In genomic region chr17:45543115-45543514, GRCm38 (mm10) we compare ENCODE assay signal across 21 mouse cellular contexts. TPM values are rescaled to one million over a fixed set of nuclear protein-coding genes. Genes with fewer than 3 reads are reported as not detected.
DNase-seq lines count a peak whose midpoint lies in the region; TF ChIP-seq lines count a peak whose summit lies in the region.
"Had no signal": no experiment of that assay in that cellular context is flagged by ENCODE, and none has a peak within 500 bp of the region (broad histone marks: within the 10 kb centered on the region; RNA-seq: fewer than 3 reads in every experiment).

No protein-coding gene starts in this region.

- H3K4me3 ChIP-seq in left cerebral cortex, adult 2 months = no peak overlapping the region
- no peak overlapping the region for H3K4me3 ChIP-seq in cortical plate, adult 2 months (ENCODE audit: insufficient read depth, low read length)
- H3K4me3 ChIP-seq: forebrain, embryonic 13.5 days; heart, embryonic 12.5 days; hindbrain, embryonic 15.5 days had no signal

- peak overlapping the region; percentile 47 for H3K27ac ChIP-seq in left cerebral cortex, adult 2 months
- peak overlapping the region; percentile 32; the same call in 1 of the 2 replicates for H3K27ac ChIP-seq in cortical plate, adult 2 months (ENCODE audit: insufficient read depth, low read length)
- H3K27ac ChIP-seq: embryonic facial prominence, embryonic 10.5 days; forebrain, embryonic 13.5 days; hindbrain, embryonic 15.5 days had no signal

- DNase-seq in cerebellum, adult 9-11 months = peak; percentile 69
- no peak for DNase-seq in cerebellum, adult 8-10 months
- no peak for DNase-seq in left cerebral cortex, adult 2 months (ENCODE audit: extremely low spot score in 1 of 2, low spot score in 2 of 2)
- DNase-seq in left cerebral cortex, postnatal 14 days (ENCODE audit: low spot score in 2 of 2) = no peak
- DNase-seq in gastrocnemius, postnatal 25 days = no peak
- DNase-seq: adrenal gland, postnatal 10 days; forebrain, postnatal 0 days; gastrocnemius, postnatal 14 days had no signal

- H3K4me1 ChIP-seq in cortical plate, adult 2 months (ENCODE audit: control insufficient read depth, insufficient read depth, low read length) = peaks cover 11% of the 10 kb centered on the region

- intact Hi-C loops in left cerebral cortex, adult 2 months (cut with DNase I) = no loop called here
- intact Hi-C loops in left cerebral cortex, postnatal 14 days (cut with DNase I) = no loop called here

- no peak for TF ChIP-seq CTCF in left cerebral cortex, adult 2 months (IDR thresholded peaks at IDR 0.05)
- no peak for TF ChIP-seq CTCF in cortical plate, adult 2 months (IDR thresholded peaks at IDR 0.05; ENCODE audit: extremely low read depth, insufficient read depth, low read length)

- TF ChIP-seq POLR2A in cortical plate, adult 2 months (IDR thresholded peaks at IDR 0.05; ENCODE audit: extremely low read depth, insufficient read depth, low read length) = no peak

RNA-seq across cellular contexts. Expression of gene Tmem151b, which starts 6.4 kb away (rescaled TPM):
- total RNA-seq in left cerebral cortex, adult 2 months (2021) = 100 to 1,000 TPM; 132 to 133 TPM
- total RNA-seq in left cerebral cortex, postnatal 14 days (2021) = 100 to 1,000 TPM; 114 to 120 TPM
- 85.7 and 94.1 TPM in 2 replicates for polyA plus RNA-seq in cortical plate, adult 2 months (2012; rRNA removed)
- not detected for total RNA-seq in gastrocnemius, postnatal 25 days (2021)
- total RNA-seq: gastrocnemius, adult 18-20 months; granulocyte monocyte progenitor cell, adult 5-6 weeks had no signal
- polyA plus RNA-seq: G1E had no signal

RNA-seq across cellular contexts. Expression of gene Nfkbie, which starts 12.4 kb away (rescaled TPM):
- 1 to 10 TPM; 2.3 to 2.4 TPM for total RNA-seq in left cerebral cortex, adult 2 months (2021)
- 1 to 10 TPM; 1.8 to 2.0 TPM for total RNA-seq in left cerebral cortex, postnatal 14 days (2021)
- 2.1 and 2.3 TPM in 2 replicates for polyA plus RNA-seq in cortical plate, adult 2 months (2012; rRNA removed)
- total RNA-seq in gastrocnemius, postnatal 25 days (2021) = under 1 TPM; 0.48 to 0.69 TPM

RNA-seq across cellular contexts. Expression of gene Tcte1, which starts 19.9 kb away (rescaled TPM):
- total RNA-seq in left cerebral cortex, adult 2 months (2021) = 1 to 10 TPM; 1.1 to 1.3 TPM
- total RNA-seq in left cerebral cortex, postnatal 14 days (2021) = 1 to 10 TPM in 1 of 2 experiments, under 1 TPM in 1; 0.68 to 1.1 TPM
- 3.4 and 3.7 TPM in 2 replicates for polyA plus RNA-seq in cortical plate, adult 2 months (2012; rRNA removed)
- not detected for total RNA-seq in gastrocnemius, postnatal 25 days (2021)
- total RNA-seq: adrenal gland, postnatal 10 days; adrenal gland, postnatal 4 days; G1E; gastrocnemius, adult 18-20 months; gastrocnemius, postnatal 14 days; granulocyte monocyte progenitor cell, adult 5-6 weeks; heart, adult 8-10 months; heart, postnatal 25 days had no signal
- polyA plus RNA-seq: G1E; inflammation-experienced regulatory T-cells, adult 6 months; intestine, postnatal 0 days had no signal

RNA-seq across cellular contexts. Expression of gene Slc35b2, which starts 20.6 kb away (rescaled TPM):
- 10 to 100 TPM; 21.5 to 26.3 TPM for total RNA-seq in left cerebral cortex, adult 2 months (2021)
- 10 to 100 TPM; 41.6 to 46.1 TPM for total RNA-seq in left cerebral cortex, postnatal 14 days (2021)
- 52.4 and 52.6 TPM in 2 replicates for polyA plus RNA-seq in cortical plate, adult 2 months (2012; rRNA removed)
- 10 to 100 TPM; 17.5 to 21.5 TPM for total RNA-seq in gastrocnemius, postnatal 25 days (2021)

RNA-seq across cellular contexts. Expression of gene Hsp90ab1, which starts 30.0 kb away (rescaled TPM):
- 1,000 to 10,000 TPM; 1,492 to 1,507 TPM for total RNA-seq in left cerebral cortex, adult 2 months (2021)
- total RNA-seq in left cerebral cortex, postnatal 14 days (2021) = 1,000 to 10,000 TPM; 1,454 to 1,586 TPM
- 980 and 997 TPM in 2 replicates for polyA plus RNA-seq in cortical plate, adult 2 months (2012; rRNA removed)
- total RNA-seq in gastrocnemius, postnatal 25 days (2021) = 100 to 1,000 TPM; 839 to 859 TPM

Comparison
In these comparisons a context has a peak if more than half of its experiments do, and no peak if none do; other contexts are left out.
1. RNA of gene Tmem151b, which starts 6.4 kb away (total RNA-seq): 132 to 133 TPM in left cerebral cortex, adult 2 months and 114 to 120 TPM in left cerebral cortex, postnatal 14 days; not detected in gastrocnemius, postnatal 25 days; every median in the first group is over 100 times any median in the second.